In the genomic region with DNA sequence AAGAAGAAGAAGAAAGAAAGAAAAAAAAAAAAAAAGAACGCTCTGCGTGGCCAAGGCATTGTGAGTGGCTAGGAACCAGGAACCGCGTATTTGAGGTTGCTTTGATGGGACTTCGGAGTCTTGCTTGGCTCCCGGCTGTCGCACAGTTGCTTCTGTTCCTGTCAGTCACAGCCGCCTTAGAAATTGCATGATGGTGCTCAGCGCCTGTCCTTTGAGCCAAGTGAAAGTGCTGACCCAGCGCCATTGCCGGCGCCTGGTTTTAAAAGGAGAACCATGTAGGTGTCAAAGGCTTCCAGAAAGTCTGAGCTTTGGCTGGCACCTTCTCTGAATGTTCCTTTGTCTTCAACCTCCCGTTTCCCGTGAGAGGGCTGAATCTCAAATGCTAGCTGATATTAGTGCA, we compare ENCODE assay signal across 8 mouse cellular contexts. TPM values are rescaled to one million over a fixed set of nuclear protein-coding genes. Genes with fewer than 3 reads are reported as not detected.
DNase-seq lines count a peak whose midpoint lies in the region; ATAC-seq and TF ChIP-seq lines count a peak whose summit lies in the region.

No protein-coding gene starts in this region.

- under 1% methylated on average over 13 of the region's 14 CpGs for WGBS in embryonic facial prominence, embryonic 14.5 days
- 2% methylated on average over 14 of the region's 14 CpGs for WGBS in liver, embryonic 14.5 days (ENCODE audit: insufficient replicate concordance)

- H3K4me1 ChIP-seq in embryonic facial prominence, embryonic 14.5 days (ENCODE audit: control insufficient read depth, insufficient read depth, low read length) = peaks cover 26% of the 10 kb centered on the region
- H3K4me1 ChIP-seq in liver, embryonic 14.5 days (replicated peaks; ENCODE audit: control insufficient read depth in 2 of 2, insufficient read depth in 2 of 2, low read length in 1 of 2) = no peaks in the 10 kb centered on the region

- peak overlapping the region; percentile 55; the same call in 1 of the 2 replicates for H3K9ac ChIP-seq in embryonic facial prominence, embryonic 14.5 days (ENCODE audit: low read depth, low read length)
- H3K9ac ChIP-seq in liver, embryonic 14.5 days (replicated peaks) = no peak overlapping the region

- peak overlapping the region; percentile 56 for H3K4me3 ChIP-seq in embryonic facial prominence, embryonic 14.5 days (ENCODE audit: low read depth, low read length)
- peak overlapping the region; percentile 26 to 34; a peak in 3 of 4 replicates for H3K4me3 ChIP-seq in liver, embryonic 14.5 days (ENCODE audit: insufficient read depth in 1 of 2, low read depth in 2 of 2, low read length in 2 of 2)

- no peak overlapping the region for H3K27ac ChIP-seq in embryonic facial prominence, embryonic 14.5 days (replicated peaks; ENCODE audit: low read depth, low read length)
- no peak overlapping the region for H3K27ac ChIP-seq in liver, embryonic 14.5 days

- peak; percentile 31 for ATAC-seq in embryonic facial prominence, embryonic 14.5 days (ENCODE audit: low read depth)
- no peak for ATAC-seq in liver, embryonic 14.5 days (ENCODE audit: insufficient read depth)

- H3K27me3 ChIP-seq in embryonic facial prominence, embryonic 14.5 days (replicated peaks; ENCODE audit: control insufficient read depth, insufficient read depth, low read length) = peaks cover 36% of the 10 kb centered on the region
- peaks cover 38% of the 10 kb centered on the region for H3K27me3 ChIP-seq in liver, embryonic 14.5 days (ENCODE audit: control insufficient read depth, insufficient read depth, low read length)

- no peaks in the 10 kb centered on the region for H3K9me3 ChIP-seq in embryonic facial prominence, embryonic 14.5 days (ENCODE audit: control insufficient read depth, low read length)
- H3K9me3 ChIP-seq in liver, embryonic 14.5 days (ENCODE audit: control insufficient read depth, low read length) = no peaks in the 10 kb centered on the region

- no peak for TF ChIP-seq CTCF in liver, embryonic 14.5 days (IDR thresholded peaks at IDR 0.05; ENCODE audit: low read depth)

- intact Hi-C loops in heart, postnatal 10 days (cut with DNase I) = loop anchor here (5.0 to 10.0 kb wide), 2 partner anchors 165 to 548 kb away; no protein-coding TSS in a partner anchor

- no peaks in the 10 kb centered on the region for H3K36me3 ChIP-seq in embryonic facial prominence, embryonic 14.5 days (ENCODE audit: control insufficient read depth, insufficient read depth, low read length)
- no peaks in the 10 kb centered on the region for H3K36me3 ChIP-seq in liver, embryonic 14.5 days (replicated peaks; ENCODE audit: control insufficient read depth, insufficient read depth, low read depth)

- DNase-seq in lung, adult 18-20 months = peak; percentile 19 to 27
- DNase-seq in lung, postnatal 25 days (ENCODE audit: low spot score) = no peak
- DNase-seq in embryonic facial prominence, embryonic 14.5 days (ENCODE audit: low spot score) = peak; percentile 70
- DNase-seq in heart, postnatal 10 days = peak; percentile 30 to 48
- peak; percentile 39 to 59 for DNase-seq in kidney, postnatal 4 days
- DNase-seq in liver, embryonic 14.5 days (ENCODE audit: low read depth in 3 of 3, low spot score in 3 of 3) = no peak
- peak; percentile 63 for DNase-seq in right cerebral cortex, adult 18-20 months
- no peak for DNase-seq in thymus, adult 18-20 months

- TF ChIP-seq EP300 in liver, embryonic 14.5 days (IDR thresholded peaks at IDR 0.05; ENCODE audit: low read depth) = no peak

- peak overlapping the region; percentile 76 for H3K4me2 ChIP-seq in embryonic facial prominence, embryonic 14.5 days (ENCODE audit: low read depth, low read length)
- peak overlapping the region; percentile 53 for H3K4me2 ChIP-seq in liver, embryonic 14.5 days (ENCODE audit: low read depth)

RNA-seq across cellular contexts. Expression of a gene that starts 0.6 kb away (rescaled TPM):
- 16.4 and 20.8 TPM in 2 replicates for polyA plus RNA-seq in embryonic facial prominence, embryonic 14.5 days (2014; fragmentation: Nextera tagmentation; extraction: Ambion mirVana)
- total RNA-seq in heart, postnatal 10 days (2021) = 1 to 10 TPM; 1.4 to 2.2 TPM
- polyA plus RNA-seq in liver, embryonic 14.5 days (2012; rRNA removed) = 0.27 and 0.47 TPM in 2 replicates
- polyA plus RNA-seq in liver, embryonic 14.5 days (2014; fragmentation: Nextera tagmentation; extraction: Ambion mirVana) = 0.79 and 1.00 TPM in 2 replicates

Comparison
In these comparisons a context has a peak if more than half of its experiments do, and no peak if none do; other contexts are left out.
1. DNase-seq: peak in lung, adult 18-20 months (2 of 2), embryonic facial prominence, embryonic 14.5 days (single experiment), heart, postnatal 10 days (2 of 2), kidney, postnatal 4 days (2 of 2) and right cerebral cortex, adult 18-20 months (single experiment); none in lung, postnatal 25 days (single experiment), liver, embryonic 14.5 days (0 of 3) and thymus, adult 18-20 months (0 of 2).